Mouse (Mus musculus): Measurements from ENCODE around the gene Per2. TPM values are rescaled to one million over a fixed set of nuclear protein-coding genes. Genes with fewer than 3 reads are reported as not detected.
A peak's percentile ranks its signal among the peaks of the same experiment; 100 is the strongest.

The Per2 gene
- total and polyA plus RNA-seq, 3 experiments: 5.3 to 17.5 (median 15.4) TPM

DNA sequence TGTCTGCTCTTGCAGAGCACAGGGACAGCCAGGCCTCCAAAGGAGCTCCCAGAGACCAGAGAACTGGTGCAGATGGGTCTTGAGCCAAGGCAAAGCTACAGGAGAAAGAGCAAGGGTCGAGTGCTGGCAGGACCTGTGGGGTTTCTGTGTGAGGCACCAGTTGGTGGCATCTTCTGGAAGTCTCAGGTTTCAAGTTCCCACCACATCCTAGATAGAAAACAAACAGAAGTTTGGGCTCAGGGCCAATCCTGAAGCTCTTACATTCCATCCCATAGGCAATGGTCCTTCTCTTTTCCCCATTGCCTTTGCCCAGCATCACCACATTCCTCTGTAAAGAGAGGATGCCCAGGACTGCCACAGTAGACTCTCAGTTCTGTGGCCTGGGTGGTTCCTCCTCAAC is 54.1 kb downstream of the Per2 start:
- Histone ChIP-seq H3K9me3 (replicated peaks) (no peaks in the 10 kb centered on the region; the same call in 1 of the 2 replicates), H3K36me3 (replicated peaks) (peaks cover under 1% of the 10 kb centered on the region), H3K4me1 (ENCODE audit: insufficient read depth, low read depth, low read length) (peaks cover 12% of the 10 kb centered on the region), H3K4me3 (ENCODE audit: low read depth, low read length) (no peak overlapping the region), H3K27me3 (ENCODE audit: insufficient read depth, low read length) (peaks cover 61% of the 10 kb centered on the region)
- DNase-seq (ENCODE audit: low spot score): no peak
- no peak for TF ChIP-seq GATA1 (IDR thresholded peaks at IDR 0.05; ENCODE audit: borderline replicate concordance, low read length)
- TF ChIP-seq GATA2 (IDR thresholded peaks at IDR 0.05; ENCODE audit: borderline replicate concordance, low read depth, low read length): no peak
- TF ChIP-seq CTCF (IDR thresholded peaks at IDR 0.05; ENCODE audit: low read depth, low read length): no peak
- TF ChIP-seq TAL1 (conservative IDR thresholded peaks at IDR 0.05; ENCODE audit: low read depth, low read length): no peak
- no peak for TF ChIP-seq POLR2AphosphoS5 (IDR thresholded peaks at IDR 0.05; ENCODE audit: insufficient replicate concordance, low read depth, low read length)
- ATAC-seq (ENCODE audit: extremely low read depth, insufficient number of reproducible peaks, low FRiP score, poor library complexity, severe bottlenecking): no peak

DNA sequence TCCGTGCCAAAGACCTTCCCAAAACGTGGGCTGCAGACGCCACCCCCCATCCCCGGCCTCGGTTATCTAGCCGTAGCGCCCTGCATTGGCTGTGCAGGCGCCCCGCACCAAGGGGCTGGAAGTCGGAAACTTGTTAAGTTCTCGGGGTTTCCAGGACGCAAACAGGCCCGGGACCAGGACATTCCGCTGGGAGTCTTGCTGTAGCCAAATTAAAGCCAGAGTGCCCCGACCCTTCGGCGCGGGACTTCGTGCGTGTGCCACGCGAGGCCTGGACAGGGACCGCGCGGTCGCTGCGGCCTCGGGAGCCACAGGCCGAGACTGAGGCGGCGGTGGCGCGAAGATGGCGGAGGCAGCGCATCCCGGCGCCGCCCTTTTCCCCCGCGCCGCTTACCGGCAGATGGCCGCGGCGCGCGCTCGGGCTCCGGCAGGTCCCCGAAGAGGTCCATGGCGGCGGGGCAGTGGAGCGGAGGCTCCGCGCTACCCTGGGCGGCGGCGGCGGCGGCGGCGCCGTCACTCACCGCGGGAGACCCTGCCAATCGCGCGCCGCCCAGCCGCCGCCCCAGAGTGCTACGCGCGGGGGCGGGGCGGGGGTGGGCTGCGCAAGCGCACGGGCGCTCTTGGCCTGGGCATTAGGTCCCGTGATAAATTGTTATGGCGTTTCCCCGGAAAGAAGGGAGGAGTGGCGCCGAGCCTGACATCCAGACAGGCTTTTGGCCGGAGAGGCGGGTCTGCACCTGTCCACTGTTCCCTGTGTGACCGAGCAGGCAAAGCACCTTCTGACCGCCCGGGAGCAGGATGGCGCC is 60.7 kb downstream of the Per2 start, which contains the start of gene Ilkap:
Gene Ilkap, minus strand, starts transcription at position 556 of the 803 bp plus-strand sequence.
- TF ChIP-seq GATA2 (IDR thresholded peaks at IDR 0.05; ENCODE audit: borderline replicate concordance, low read depth, low read length) (no peak), TAL1 (conservative IDR thresholded peaks at IDR 0.05; ENCODE audit: low read depth, low read length) (no peak), GATA1 (IDR thresholded peaks at IDR 0.05; ENCODE audit: borderline replicate concordance, low read length) (no peak), CTCF (IDR thresholded peaks at IDR 0.05; ENCODE audit: low read depth, low read length) (no peak), POLR2AphosphoS5 (IDR thresholded peaks at IDR 0.05; ENCODE audit: insufficient replicate concordance, low read depth, low read length) (no peak)
- peaks cover 40% of the 10 kb centered on the region for H3K4me1 ChIP-seq (ENCODE audit: insufficient read depth, low read depth, low read length)
- H3K9me3 ChIP-seq (replicated peaks): peaks cover 4% of the 10 kb centered on the region
- H3K27me3 ChIP-seq (ENCODE audit: insufficient read depth, low read length): peaks cover 17% of the 10 kb centered on the region; the same call in 1 of the 2 replicates
- DNase-seq (ENCODE audit: low spot score) (peak; percentile 99), ATAC-seq (ENCODE audit: extremely low read depth, insufficient number of reproducible peaks, low FRiP score, poor library complexity, severe bottlenecking) (peak; percentile 64)
- peaks cover 41% of the 10 kb centered on the region for H3K36me3 ChIP-seq (replicated peaks)
- H3K4me3 ChIP-seq (ENCODE audit: low read depth, low read length): peak within 1 kb of the TSS; percentile 79

DNA sequence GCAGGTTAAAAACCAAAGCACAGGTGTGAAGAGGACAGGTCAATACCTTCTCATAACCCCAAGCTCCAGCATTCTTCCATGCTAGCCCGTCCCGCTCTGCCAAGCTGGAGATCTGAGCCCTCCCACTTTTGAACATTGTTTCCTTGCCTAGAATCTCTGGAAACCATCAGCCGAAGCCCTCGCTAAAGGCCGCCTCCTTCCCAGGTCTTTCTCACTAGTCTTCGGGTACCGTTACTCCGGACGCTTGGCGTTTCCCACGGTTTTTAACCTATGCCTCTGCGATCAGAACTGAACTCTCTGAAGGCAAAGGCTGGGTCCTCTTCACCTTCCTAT is 61.2 kb downstream of the Per2 start:
- peaks cover 42% of the 10 kb centered on the region for H3K4me1 ChIP-seq (ENCODE audit: insufficient read depth, low read depth, low read length)
- H3K27me3 ChIP-seq (ENCODE audit: insufficient read depth, low read length): peaks cover 14% of the 10 kb centered on the region; the same call in 1 of the 2 replicates
- H3K36me3 ChIP-seq (replicated peaks): peaks cover 46% of the 10 kb centered on the region
- peak overlapping the region; percentile 79 for H3K4me3 ChIP-seq (ENCODE audit: low read depth, low read length)
- DNase-seq (ENCODE audit: low spot score): peak; percentile 52
- H3K9me3 ChIP-seq (replicated peaks): peaks cover 4% of the 10 kb centered on the region
- no peak for ATAC-seq (ENCODE audit: extremely low read depth, insufficient number of reproducible peaks, low FRiP score, poor library complexity, severe bottlenecking)
- no peak for TF ChIP-seq TAL1 (conservative IDR thresholded peaks at IDR 0.05; ENCODE audit: low read depth, low read length)
- TF ChIP-seq POLR2AphosphoS5 (IDR thresholded peaks at IDR 0.05; ENCODE audit: insufficient replicate concordance, low read depth, low read length): no peak
- TF ChIP-seq GATA2 (IDR thresholded peaks at IDR 0.05; ENCODE audit: borderline replicate concordance, low read depth, low read length): no peak
- no peak for TF ChIP-seq GATA1 (IDR thresholded peaks at IDR 0.05; ENCODE audit: borderline replicate concordance, low read length)
- TF ChIP-seq CTCF (IDR thresholded peaks at IDR 0.05; ENCODE audit: low read depth, low read length): no peak

DNA sequence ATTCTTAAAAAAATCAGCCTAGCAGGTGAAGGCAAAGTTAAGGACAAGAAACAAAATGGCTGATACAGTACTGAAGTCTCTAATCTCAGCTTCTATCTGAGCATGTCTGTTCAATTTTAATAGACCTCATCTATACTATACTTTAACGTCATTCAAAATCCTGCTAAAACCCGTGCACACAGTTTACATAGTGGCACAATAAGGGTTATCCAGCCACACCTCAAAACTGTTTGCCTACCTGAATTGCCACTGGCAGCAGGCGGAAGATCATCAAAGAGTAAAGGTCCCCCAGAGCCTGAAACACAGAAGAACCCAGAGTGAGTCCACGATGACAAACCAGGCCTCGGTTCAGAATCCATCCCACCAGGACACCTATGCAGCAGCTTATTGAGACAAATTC is 68.8 kb downstream of the Per2 start:
- Histone ChIP-seq H3K9me3 (replicated peaks) (no peaks in the 10 kb centered on the region), H3K4me1 (ENCODE audit: insufficient read depth, low read depth, low read length) (peaks cover 32% of the 10 kb centered on the region), H3K4me3 (ENCODE audit: low read depth, low read length) (no peak overlapping the region), H3K36me3 (replicated peaks) (peaks cover 95% of the 10 kb centered on the region), H3K27me3 (ENCODE audit: insufficient read depth, low read length) (no peaks in the 10 kb centered on the region)
- DNase-seq (ENCODE audit: low spot score) (no peak), ATAC-seq (ENCODE audit: extremely low read depth, insufficient number of reproducible peaks, low FRiP score, poor library complexity, severe bottlenecking) (no peak)
- TF ChIP-seq POLR2AphosphoS5 (IDR thresholded peaks at IDR 0.05; ENCODE audit: insufficient replicate concordance, low read depth, low read length) (no peak), CTCF (IDR thresholded peaks at IDR 0.05; ENCODE audit: low read depth, low read length) (no peak), TAL1 (conservative IDR thresholded peaks at IDR 0.05; ENCODE audit: low read depth, low read length) (no peak), GATA1 (IDR thresholded peaks at IDR 0.05; ENCODE audit: borderline replicate concordance, low read length) (no peak), GATA2 (IDR thresholded peaks at IDR 0.05; ENCODE audit: borderline replicate concordance, low read depth, low read length) (no peak)

DNA sequence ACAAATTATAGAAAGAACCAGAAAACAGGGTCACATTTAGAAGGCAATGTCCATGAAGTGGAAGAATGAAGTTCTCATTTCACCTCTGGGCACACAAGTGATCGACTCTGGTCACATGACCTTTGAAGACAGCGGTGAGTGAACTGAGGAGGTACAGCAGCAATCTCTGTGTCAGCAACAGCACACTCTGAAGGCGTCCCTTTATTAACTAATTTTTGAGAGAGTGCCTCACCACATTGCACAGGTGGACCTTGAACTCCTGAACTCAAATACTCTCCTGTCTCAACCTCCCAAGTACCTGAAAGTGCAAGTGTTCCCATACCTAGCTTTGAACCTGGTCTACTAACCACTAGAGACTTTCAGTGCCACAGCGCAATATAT is 78.0 kb downstream of the Per2 start:
- Histone ChIP-seq H3K9me3 (replicated peaks) (no peaks in the 10 kb centered on the region), H3K36me3 (replicated peaks) (peaks cover 96% of the 10 kb centered on the region), H3K4me3 (ENCODE audit: low read depth, low read length) (no peak overlapping the region), H3K4me1 (ENCODE audit: insufficient read depth, low read depth, low read length) (peaks cover 21% of the 10 kb centered on the region), H3K27me3 (ENCODE audit: insufficient read depth, low read length) (no peaks in the 10 kb centered on the region)
- no peak for ATAC-seq (ENCODE audit: extremely low read depth, insufficient number of reproducible peaks, low FRiP score, poor library complexity, severe bottlenecking)
- DNase-seq (ENCODE audit: low spot score): no peak
- TF ChIP-seq POLR2AphosphoS5 (IDR thresholded peaks at IDR 0.05; ENCODE audit: insufficient replicate concordance, low read depth, low read length) (no peak), TAL1 (conservative IDR thresholded peaks at IDR 0.05; ENCODE audit: low read depth, low read length) (no peak), CTCF (IDR thresholded peaks at IDR 0.05; ENCODE audit: low read depth, low read length) (no peak), GATA1 (IDR thresholded peaks at IDR 0.05; ENCODE audit: borderline replicate concordance, low read length) (no peak), GATA2 (IDR thresholded peaks at IDR 0.05; ENCODE audit: borderline replicate concordance, low read depth, low read length) (no peak)

DNA sequence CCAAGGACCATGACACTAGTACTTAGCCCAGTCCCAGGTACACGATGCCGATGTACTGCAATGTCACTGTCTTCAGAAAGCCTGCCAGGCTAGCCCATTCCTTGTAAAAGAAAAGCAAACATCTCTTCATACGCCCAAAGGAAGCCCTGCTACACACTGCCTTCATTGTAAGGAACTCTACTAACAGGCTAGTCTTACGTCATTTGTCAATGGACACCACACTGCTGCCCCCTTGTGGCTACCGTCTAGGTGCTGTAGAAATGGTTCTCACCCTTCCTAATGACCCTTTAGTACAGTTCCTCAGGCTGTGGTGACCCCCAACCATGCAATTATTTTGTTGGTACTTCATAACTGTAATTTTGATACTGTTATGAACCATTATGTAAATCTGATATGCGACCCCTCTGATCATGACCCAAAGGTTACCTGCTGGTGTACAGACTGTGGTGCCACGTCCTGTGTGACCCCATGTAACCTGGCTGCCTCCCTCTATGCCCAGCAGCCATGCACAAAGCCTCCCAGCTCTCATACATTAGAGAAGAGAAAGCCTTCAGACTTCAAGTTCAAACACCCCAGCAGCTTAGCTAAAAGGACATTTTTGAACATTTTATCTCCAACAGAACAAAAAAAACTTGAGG is 78.6 kb downstream of the Per2 start:
- Histone ChIP-seq H3K4me1 (ENCODE audit: insufficient read depth, low read depth, low read length) (peaks cover 25% of the 10 kb centered on the region), H3K4me3 (ENCODE audit: low read depth, low read length) (no peak overlapping the region), H3K27me3 (ENCODE audit: insufficient read depth, low read length) (no peaks in the 10 kb centered on the region), H3K36me3 (replicated peaks) (peaks cover 96% of the 10 kb centered on the region), H3K9me3 (replicated peaks) (no peaks in the 10 kb centered on the region)
- peak; percentile 73 for ATAC-seq (ENCODE audit: extremely low read depth, insufficient number of reproducible peaks, low FRiP score, poor library complexity, severe bottlenecking)
- TF ChIP-seq TAL1 (conservative IDR thresholded peaks at IDR 0.05; ENCODE audit: low read depth, low read length) (no peak), CTCF (IDR thresholded peaks at IDR 0.05; ENCODE audit: low read depth, low read length) (peak; percentile 96)
- peak; percentile 70 for DNase-seq (ENCODE audit: low spot score)

All from G1E (cell line).